ENCODE assay signal across 13 mouse cellular contexts in the genomic region with DNA sequence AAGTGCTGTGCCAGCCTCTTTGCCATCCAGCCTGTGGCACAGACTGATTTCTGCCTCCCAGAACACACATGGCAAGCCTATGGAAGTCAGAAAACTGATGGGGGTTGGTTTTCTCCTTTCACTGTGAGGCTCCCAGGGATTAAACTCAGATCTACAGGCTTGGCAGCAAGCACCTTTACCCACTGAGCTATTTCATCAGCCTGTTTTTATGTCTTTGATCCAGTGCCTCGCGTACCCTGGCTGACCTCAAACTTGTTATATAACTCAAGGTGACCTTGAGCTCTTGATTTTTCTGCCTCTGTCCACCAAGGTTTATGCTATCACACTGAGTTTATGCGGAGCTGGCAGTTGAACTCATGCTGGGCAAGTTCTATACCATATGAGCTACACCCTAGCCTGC. TPM values are rescaled to one million over a fixed set of nuclear protein-coding genes. Genes with fewer than 3 reads are reported as not detected.
DNase-seq lines count a peak whose midpoint lies in the region; ATAC-seq and TF ChIP-seq lines count a peak whose summit lies in the region.
"Had no signal": no experiment of that assay in that cellular context is flagged by ENCODE, and none has a peak within 500 bp of the region (broad histone marks: within the 10 kb centered on the region; RNA-seq: fewer than 3 reads in every experiment).

No protein-coding gene starts in this region.

- DNase-seq in heart, postnatal 36 days: no peak
- no peak for DNase-seq in lung, postnatal 0 days (ENCODE audit: low spot score)
- no peak for DNase-seq in lung, postnatal 10 days
- DNase-seq in stomach, postnatal 0 days (ENCODE audit: low spot score): no peak
- no peak for DNase-seq in spleen, adult 12 weeks (ENCODE audit: low spot score)
- DNase-seq: cerebellum, adult 2 months; gastrocnemius, postnatal 25 days; layer of hippocampus, postnatal 36 days; lung, adult 2 months; thymus, postnatal 25 days had no signal

- 36% methylated on average over 3 of the region's 3 CpGs for WGBS in heart, embryonic 15.5 days
- WGBS in lung, postnatal 0 days: 38% methylated on average over 3 of the region's 3 CpGs
- WGBS in limb, embryonic 15.5 days: 38% methylated on average over 3 of the region's 3 CpGs
- WGBS in stomach, postnatal 0 days: 42% methylated on average over 3 of the region's 3 CpGs

- peak; percentile 31; the same call in 1 of the 2 replicates for ATAC-seq in heart, embryonic 15.5 days (replicated peaks; ENCODE audit: insufficient number of reproducible peaks, insufficient read depth, low FRiP score, low read depth)
- ATAC-seq in lung, postnatal 0 days: 0 out of 2 replicates have a peak, but pooled peaks have one; percentile 9
- 0 out of 2 replicates have a peak, but pooled peaks have one; percentile 4 for ATAC-seq in limb, embryonic 15.5 days (ENCODE audit: insufficient number of reproducible peaks, low FRiP score, low TSS enrichment, low read depth)
- ATAC-seq in stomach, postnatal 0 days (ENCODE audit: low FRiP score, low TSS enrichment): peak; percentile 41; the same call in 1 of the 2 replicates

- no peaks in the 10 kb centered on the region for H3K27me3 ChIP-seq in heart, embryonic 15.5 days
- no peaks in the 10 kb centered on the region for H3K27me3 ChIP-seq in lung, postnatal 0 days (replicated peaks; ENCODE audit: insufficient read depth, low read length)
- H3K27me3 ChIP-seq in limb, embryonic 15.5 days: no peaks in the 10 kb centered on the region
- no peaks in the 10 kb centered on the region for H3K27me3 ChIP-seq in stomach, postnatal 0 days (ENCODE audit: control insufficient read depth, insufficient read depth, low read length)

- H3K27ac ChIP-seq in heart, embryonic 15.5 days: no peak overlapping the region
- no peak overlapping the region for H3K27ac ChIP-seq in lung, postnatal 0 days (ENCODE audit: low read length)
- H3K27ac ChIP-seq in limb, embryonic 15.5 days: no peak overlapping the region
- no peak overlapping the region for H3K27ac ChIP-seq in stomach, postnatal 0 days (replicated peaks)

- H3K4me3 ChIP-seq in heart, embryonic 15.5 days: no peak overlapping the region
- H3K4me3 ChIP-seq in lung, postnatal 0 days (ENCODE audit: low read depth, low read length): no peak overlapping the region
- no peak overlapping the region for H3K4me3 ChIP-seq in limb, embryonic 15.5 days
- no peak overlapping the region for H3K4me3 ChIP-seq in stomach, postnatal 0 days (ENCODE audit: low read depth, low read length)

- no peak overlapping the region for H3K4me2 ChIP-seq in heart, embryonic 15.5 days
- no peak overlapping the region for H3K4me2 ChIP-seq in lung, postnatal 0 days (replicated peaks; ENCODE audit: low read depth, low read length)
- H3K4me2 ChIP-seq in limb, embryonic 15.5 days: no peak overlapping the region
- H3K4me2 ChIP-seq in stomach, postnatal 0 days (replicated peaks; ENCODE audit: low read depth): no peak overlapping the region

- no peak for TF ChIP-seq EP300 in lung, postnatal 0 days (IDR thresholded peaks at IDR 0.05)
- no peak for TF ChIP-seq EP300 in stomach, postnatal 0 days (optimal IDR thresholded peaks at IDR 0.05)

- intact Hi-C loops in heart, postnatal 36 days (cut with DNase I): no loop called here

- H3K36me3 ChIP-seq in heart, embryonic 15.5 days: no peaks in the 10 kb centered on the region
- H3K36me3 ChIP-seq in lung, postnatal 0 days (ENCODE audit: insufficient read depth, low read length): no peaks in the 10 kb centered on the region
- no peaks in the 10 kb centered on the region for H3K36me3 ChIP-seq in limb, embryonic 15.5 days
- no peaks in the 10 kb centered on the region for H3K36me3 ChIP-seq in stomach, postnatal 0 days (ENCODE audit: control insufficient read depth, insufficient read depth, low read length)

- H3K4me1 ChIP-seq in heart, embryonic 15.5 days (replicated peaks): no peaks in the 10 kb centered on the region
- no peaks in the 10 kb centered on the region for H3K4me1 ChIP-seq in lung, postnatal 0 days (ENCODE audit: insufficient read depth, low read depth, low read length)
- H3K4me1 ChIP-seq in limb, embryonic 15.5 days: no peaks in the 10 kb centered on the region
- H3K4me1 ChIP-seq in stomach, postnatal 0 days (replicated peaks; ENCODE audit: control insufficient read depth, insufficient read depth): no peaks in the 10 kb centered on the region

- H3K9me3 ChIP-seq in heart, embryonic 15.5 days (replicated peaks): peaks cover 28% of the 10 kb centered on the region
- H3K9me3 ChIP-seq in lung, postnatal 0 days (ENCODE audit: low read length): peaks cover 35% of the 10 kb centered on the region
- peaks cover 32% of the 10 kb centered on the region for H3K9me3 ChIP-seq in limb, embryonic 15.5 days
- H3K9me3 ChIP-seq in stomach, postnatal 0 days (ENCODE audit: control insufficient read depth, low read length): peaks cover 22% of the 10 kb centered on the region; the same call in 1 of the 2 replicates

- TF ChIP-seq CTCF in lung, postnatal 0 days (IDR thresholded peaks at IDR 0.05): no peak
- no peak for TF ChIP-seq CTCF in stomach, postnatal 0 days (IDR thresholded peaks at IDR 0.05; ENCODE audit: low read depth)

- no peak overlapping the region for H3K9ac ChIP-seq in heart, embryonic 15.5 days
- no peak overlapping the region for H3K9ac ChIP-seq in lung, postnatal 0 days (replicated peaks; ENCODE audit: low read depth)
- H3K9ac ChIP-seq in limb, embryonic 15.5 days: no peak overlapping the region
- H3K9ac ChIP-seq in stomach, postnatal 0 days (ENCODE audit: low read length): no peak overlapping the region

RNA-seq across cellular contexts. Expression of a gene that starts 59.2 kb away (rescaled TPM):
- 4.8 and 5.5 TPM in 2 replicates for polyA plus RNA-seq in heart, embryonic 15.5 days (2015; fragmentation: Nextera tagmentation; extraction: Ambion mirVana)
- 1 to 10 TPM; 8.2 to 9.1 TPM for total RNA-seq in heart, postnatal 36 days (2021)
- 1.4 and 1.7 TPM in 2 replicates for polyA plus RNA-seq in lung, postnatal 0 days (2015; fragmentation: Nextera tagmentation; extraction: Ambion mirVana)
- polyA plus RNA-seq in limb, embryonic 15.5 days (2015; fragmentation: Nextera tagmentation; extraction: Ambion mirVana): 5.6 TPM in 2 replicates
- 1.2 and 1.6 TPM in 2 replicates for polyA plus RNA-seq in stomach, postnatal 0 days (2015; fragmentation: Nextera tagmentation; extraction: Ambion mirVana)
- polyA plus RNA-seq: spleen, adult 2 months had no signal
